Mouse (Mus musculus) heart, adult 11 months (tissue): ENCODE results near the gene Map3k11.
A peak's percentile ranks its signal among the peaks of the same experiment; 100 is the strongest.

ENCODE experiments used
- DNase-seq: peaks from one replicate; pipeline ENCODE4 v3.0.0; 2022

Gene Map3k11

GRCm38 (mm10) chr19:5711218-5711617 is 22.7 kb downstream of the Map3k11 start:
- DNase-seq, result peak; percentile 96

- peak; percentile 96 for DNase-seq
Measured at GRCm38 (mm10) chr19:5711907-5712460, 23.4 kb downstream of the Map3k11 start.

- DNase-seq, result peak; percentile 90
Measured at GRCm38 (mm10) chr19:5713255-5713654, 24.7 kb downstream of the Map3k11 start.

- peak; percentile 99 for DNase-seq
Measured at GRCm38 (mm10) chr19:5713730-5714129, 25.2 kb downstream of the Map3k11 start.

GRCm38 (mm10) chr19:5715793-5716688 is 27.5 kb downstream of the Map3k11 start:
- DNase-seq, result peak; percentile 92

- no peak for DNase-seq
Measured at GRCm38 (mm10) chr19:5716955-5717354, 28.4 kb downstream of the Map3k11 start.

- peak; percentile 92 for DNase-seq
Measured at GRCm38 (mm10) chr19:5721233-5721632, 32.7 kb downstream of the Map3k11 start.

- peak; percentile 91 for DNase-seq
Measured at GRCm38 (mm10) chr19:5722848-5723425, 34.4 kb downstream of the Map3k11 start.

GRCm38 (mm10) chr19:5723934-5724548 is 35.5 kb downstream of the Map3k11 start:
- peak; percentile 94 for DNase-seq

- peak; percentile 99 for DNase-seq
Measured at GRCm38 (mm10) chr19:5724549-5724941, 36.0 kb downstream of the Map3k11 start.

- DNase-seq, result peak; percentile 99
Measured at GRCm38 (mm10) chr19:5725029-5725707, 36.6 kb downstream of the Map3k11 start.

GRCm38 (mm10) chr19:5725767-5726515 is 37.4 kb downstream of the Map3k11 start, which contains the start of gene Ehbp1l1:
TSS of gene Ehbp1l1 (minus strand) at chr19:5726317.
- DNase-seq, result peak; percentile 99

GRCm38 (mm10) chr19:5726961-5727578 is 38.5 kb downstream of the Map3k11 start:
- DNase-seq, result peak; percentile 95

GRCm38 (mm10) chr19:5727701-5728100 is 39.2 kb downstream of the Map3k11 start:
- peak; percentile 99 for DNase-seq

GRCm38 (mm10) chr19:5728631-5729443 is 40.3 kb downstream of the Map3k11 start:
- DNase-seq, result peak; percentile 97

GRCm38 (mm10) chr19:5729444-5729815 is 40.9 kb downstream of the Map3k11 start, which contains the start of gene Fam89b:
TSS of gene Fam89b (minus strand) at chr19:5729653.
- DNase-seq, result peak; percentile 99

- peak; percentile 92 for DNase-seq
Measured at GRCm38 (mm10) chr19:5730314-5731186, 42.0 kb downstream of the Map3k11 start.

GRCm38 (mm10) chr19:5731264-5731978 is 42.9 kb downstream of the Map3k11 start:
- DNase-seq, result peak; percentile 99

- DNase-seq, result no peak
Measured at GRCm38 (mm10) chr19:5734325-5734724, 45.8 kb downstream of the Map3k11 start.
